Mouse (Mus musculus) heart, postnatal 0 days (tissue): Measurements from ENCODE around the gene Hyls1. TPM values are rescaled to one million over a fixed set of nuclear protein-coding genes. Genes with fewer than 3 reads are reported as not detected.
A peak's percentile ranks its signal among the peaks of the same experiment; 100 is the strongest.

ENCODE experiments used
- ATAC-seq: fragments of 200-750 bp; cut with Nextera tagmentation; 2 replicates; pipeline ENCODE4 v1.8.0; 2017; ENCODE audit warnings: low read depth, moderate number of reproducible peaks, moderate library complexity; ENCODE audit not compliant: insufficient read depth
- DNase-seq: peaks from one replicate; pipeline ENCODE4 v3.0.0-alpha.2; 2016; ENCODE audit warnings: low spot score
- H3K27ac ChIP-seq: fragments of 300-500 bp; sonication (generic); 2 replicates; pipeline ENCODE4 v1.5.1; 2014; ENCODE audit warnings: low read depth, mild to moderate bottlenecking
- H3K27me3 ChIP-seq: fragments of 300-500 bp; sonication (generic); 2 replicates; pipeline ENCODE4 v1.6.1; 2014; ENCODE audit warnings: low read length, mixed read lengths; ENCODE audit not compliant: control insufficient read depth, insufficient read depth
- H3K36me3 ChIP-seq: fragments of 300-500 bp; sonication (generic); replicated peaks from 2 replicates; pipeline ENCODE4 v1.6.1; 2014; ENCODE audit warnings: low read length, mixed read lengths; ENCODE audit not compliant: control insufficient read depth, insufficient read depth
- H3K4me1 ChIP-seq: fragments of 300-500 bp; sonication (generic); 2 replicates; pipeline ENCODE4 v1.6.1; 2014; ENCODE audit warnings: antibody characterized with exemption; ENCODE audit not compliant: control insufficient read depth, insufficient read depth
- H3K4me2 ChIP-seq: fragments of 300-500 bp; sonication (generic); 2 replicates; pipeline ENCODE4 v1.6.1; 2014; ENCODE audit warnings: low read depth, mild to moderate bottlenecking, low read length, moderate library complexity
- H3K4me3 ChIP-seq: fragments of 300-500 bp; sonication (generic); 2 replicates; pipeline ENCODE4 v1.5.1; 2014; ENCODE audit warnings: low read depth, low read length
- H3K9ac ChIP-seq: fragments of 300-500 bp; sonication (generic); replicated peaks from 2 replicates; pipeline ENCODE4 v1.6.1; 2014; ENCODE audit warnings: low read depth, low read length, mixed read lengths
- H3K9me3 ChIP-seq: fragments of 300-500 bp; sonication (generic); replicated peaks from 2 replicates; pipeline ENCODE4 v1.6.1; 2016; ENCODE audit warnings: low read length; ENCODE audit not compliant: control insufficient read depth
- CTCF ChIP-seq: IDR thresholded peaks from 2 replicates; pipeline ENCODE4 v1.5.1; 2016; ENCODE audit warnings: antibody characterized with exemption, control low read depth, low read depth
- EP300 ChIP-seq: IDR thresholded peaks from 2 replicates; pipeline ENCODE4 v1.6.1; 2016; ENCODE audit warnings: antibody characterized with exemption, low read depth
- WGBS: fragments of 180-500 bp; shearing (Covaris S2); extraction: QIAGEN DNeasy Blood & Tissue Kit; methylation state at CpG from one replicate; pipeline ENCODE4 v1.1.7; 2014; 5-methylcytosine and 5-hydroxymethylcytosine counted together
- polyA plus RNA-seq: library from polyadenylated mRNA; unstranded; fragments of >200 nt; fragmentation: Nextera tagmentation; extraction: Ambion mirVana; gene quantifications from 2 replicates; pipeline ENCODE4 v1.2.1, GENCODE M21; 2015
- total RNA-seq: library from RNA; depleted of rRNA; stranded (reverse); fragments of >200 nt; gene quantifications from 2 replicates; pipeline ENCODE4 v1.2.3, GENCODE M21; 2014; ENCODE audit warnings: low replicate concordance

Hyls1 gene
- total and polyA plus RNA-seq, 2 experiments from 2014 or later, result 2.9 to 7.2 TPM

DNA sequence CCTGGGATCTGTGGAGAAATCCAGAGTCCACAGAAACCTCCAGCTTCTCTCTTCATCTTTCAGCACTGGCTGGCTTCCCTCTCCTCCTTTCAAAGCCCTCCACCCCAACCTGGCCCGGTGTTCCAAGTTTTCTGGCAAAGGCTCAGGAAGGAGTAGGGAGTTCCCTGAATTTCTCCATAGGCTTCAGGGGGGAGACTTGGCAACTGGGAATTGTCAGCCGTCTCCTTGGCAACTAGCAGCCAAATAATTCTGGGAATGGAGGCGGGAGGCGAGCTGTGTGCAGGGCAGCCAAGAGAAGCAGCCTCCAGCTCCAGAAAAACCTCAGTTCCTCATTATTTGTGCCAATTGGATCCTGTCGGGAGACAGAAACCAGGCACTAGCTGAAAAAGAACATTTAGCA is 46.7 kb downstream of the Hyls1 start:
- Histone ChIP-seq H3K9me3 (no peaks in the 10 kb centered on the region), H3K9ac (no peak overlapping the region), H3K4me3 (no peak overlapping the region), H3K27ac (peak overlapping the region; percentile 30), H3K4me2 (peak overlapping the region; percentile 30; the same call in 1 of the 2 replicates), H3K27me3 (no peaks in the 10 kb centered on the region), H3K36me3 (no peaks in the 10 kb centered on the region), H3K4me1 (peaks cover 5% of the 10 kb centered on the region; the same call in 1 of the 2 replicates)
- TF ChIP-seq EP300, result no peak
- TF ChIP-seq CTCF, result no peak
- ATAC-seq (peak; percentile 77), DNase-seq (peak; percentile 39)
- WGBS, result 48% methylated on average over 5 of the region's 5 CpGs

DNA sequence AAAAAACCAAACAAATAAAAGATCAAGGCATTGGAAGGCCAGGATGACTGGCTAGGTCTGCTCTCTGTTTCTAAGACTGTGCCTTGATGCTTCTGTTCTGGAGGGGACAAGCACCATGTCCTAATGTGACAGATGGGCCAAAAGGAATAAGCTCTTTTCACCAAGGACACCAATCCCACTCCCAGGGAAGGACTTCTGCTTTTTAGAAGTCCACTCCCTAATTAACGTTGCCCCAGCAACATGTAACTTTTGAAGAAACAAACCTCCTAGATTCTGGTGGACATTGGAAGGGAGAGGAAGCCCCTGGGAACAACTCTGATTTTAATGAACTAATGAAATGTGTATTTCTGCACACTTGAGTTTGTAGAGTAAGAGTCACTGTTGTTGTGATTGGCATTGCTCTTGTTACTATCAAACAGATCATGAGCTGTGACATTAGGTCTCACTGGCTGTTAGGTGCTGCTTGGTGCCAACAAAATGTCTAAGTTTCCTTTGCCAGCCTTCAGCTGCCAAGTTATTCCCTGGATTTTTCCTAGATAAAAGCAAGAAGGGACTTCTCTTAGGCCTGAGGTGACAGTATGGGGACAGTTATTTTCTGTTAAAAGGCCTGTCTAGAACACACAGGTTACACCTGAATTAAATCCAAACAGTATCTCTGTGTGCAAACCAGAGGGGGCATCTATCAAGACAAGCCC is 47.2 kb downstream of the Hyls1 start:
- H3K9ac ChIP-seq, result no peak overlapping the region

DNA sequence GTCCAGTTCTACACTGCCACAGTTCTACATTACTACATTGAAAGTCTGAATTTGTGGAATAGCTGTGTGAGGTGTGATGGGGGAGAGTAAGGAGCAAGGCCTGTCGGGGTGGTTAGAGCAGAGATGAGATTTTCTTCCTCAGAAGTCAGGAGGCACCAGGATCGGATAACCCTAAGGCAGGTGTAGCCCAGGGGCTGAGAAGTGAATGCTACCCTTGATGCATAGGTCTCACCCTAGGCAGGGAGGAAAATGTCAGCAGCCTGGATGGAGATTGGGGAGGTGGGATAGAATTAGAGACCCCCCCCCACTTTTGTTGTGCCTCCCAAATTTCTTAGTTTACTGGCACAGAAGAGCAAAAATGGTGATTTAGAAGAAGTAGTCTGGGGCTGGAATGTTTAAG is 48.0 kb downstream of the Hyls1 start:
- H3K27me3 ChIP-seq, result no peaks in the 10 kb centered on the region
- DNase-seq, result no peak
- H3K9ac ChIP-seq, result no peak overlapping the region
- H3K9me3 ChIP-seq, result no peaks in the 10 kb centered on the region
- no peak overlapping the region for H3K27ac ChIP-seq
- no peak overlapping the region for H3K4me2 ChIP-seq
- no peaks in the 10 kb centered on the region for H3K36me3 ChIP-seq
- ATAC-seq, result no peak
- TF ChIP-seq CTCF (no peak), EP300 (no peak)
- 80% methylated on average over 2 of the region's 2 CpGs for WGBS
- H3K4me1 ChIP-seq, result peaks cover 5% of the 10 kb centered on the region; the same call in 1 of the 2 replicates
- H3K4me3 ChIP-seq, result no peak overlapping the region

More for the DNA sequence above, 47.2 kb downstream of the Hyls1 start:
- DNase-seq (no peak), ATAC-seq (no peak)
- Histone ChIP-seq H3K27me3 (no peaks in the 10 kb centered on the region), H3K4me3 (no peak overlapping the region), H3K36me3 (no peaks in the 10 kb centered on the region), H3K4me1 (peaks cover 5% of the 10 kb centered on the region; the same call in 1 of the 2 replicates), H3K4me2 (no peak overlapping the region), H3K9me3 (no peaks in the 10 kb centered on the region), H3K27ac (peak overlapping the region; percentile 30)
- no peak for TF ChIP-seq EP300
- TF ChIP-seq CTCF, result no peak
- WGBS, result 67% methylated on average over 1 of the region's 1 CpGs

DNA sequence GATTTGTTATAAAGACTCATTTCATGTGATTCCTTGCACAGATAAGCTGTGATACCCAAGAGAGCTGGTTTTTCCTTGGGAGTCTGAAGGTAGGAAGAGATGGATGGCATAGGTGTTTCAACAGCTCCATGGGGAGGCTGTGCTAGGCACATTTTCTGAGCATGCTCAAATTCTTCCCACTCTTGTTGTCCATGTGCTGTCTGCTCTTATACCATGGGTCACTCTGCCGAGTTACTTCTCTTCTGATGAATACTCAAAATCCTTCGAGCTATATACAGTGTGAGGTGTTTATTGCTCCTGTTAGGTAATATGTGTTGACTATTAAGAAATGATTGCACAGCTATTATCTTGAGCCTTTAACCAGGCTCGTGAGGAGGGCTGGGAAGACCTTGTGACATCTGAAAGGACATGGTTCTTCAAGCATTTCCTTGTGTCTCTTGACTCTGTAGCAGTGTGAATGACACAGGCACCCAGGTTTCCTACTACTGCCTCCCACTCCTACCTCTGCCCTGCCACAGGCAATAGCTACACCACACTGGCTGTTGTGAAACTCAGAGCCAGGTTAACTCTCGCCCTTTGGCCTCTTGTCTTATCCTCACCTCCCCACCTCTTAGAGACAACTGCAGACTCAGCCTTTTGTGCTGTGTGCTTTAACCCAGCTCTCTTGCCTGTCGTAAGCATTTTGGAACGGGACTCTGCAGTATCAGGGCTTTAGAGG is 49.4 kb downstream of the Hyls1 start:
- no peaks in the 10 kb centered on the region for H3K36me3 ChIP-seq
- 72% methylated on average over 6 of the region's 6 CpGs for WGBS
- no peak overlapping the region for H3K4me2 ChIP-seq
- TF ChIP-seq EP300, result no peak
- TF ChIP-seq CTCF, result no peak
- H3K9me3 ChIP-seq, result no peaks in the 10 kb centered on the region
- H3K27ac ChIP-seq, result no peak overlapping the region
- no peak overlapping the region for H3K4me3 ChIP-seq
- ATAC-seq (no peak), DNase-seq (no peak)
- peaks cover 5% of the 10 kb centered on the region; the same call in 1 of the 2 replicates for H3K4me1 ChIP-seq
- H3K9ac ChIP-seq, result no peak overlapping the region
- H3K27me3 ChIP-seq, result no peaks in the 10 kb centered on the region

DNA sequence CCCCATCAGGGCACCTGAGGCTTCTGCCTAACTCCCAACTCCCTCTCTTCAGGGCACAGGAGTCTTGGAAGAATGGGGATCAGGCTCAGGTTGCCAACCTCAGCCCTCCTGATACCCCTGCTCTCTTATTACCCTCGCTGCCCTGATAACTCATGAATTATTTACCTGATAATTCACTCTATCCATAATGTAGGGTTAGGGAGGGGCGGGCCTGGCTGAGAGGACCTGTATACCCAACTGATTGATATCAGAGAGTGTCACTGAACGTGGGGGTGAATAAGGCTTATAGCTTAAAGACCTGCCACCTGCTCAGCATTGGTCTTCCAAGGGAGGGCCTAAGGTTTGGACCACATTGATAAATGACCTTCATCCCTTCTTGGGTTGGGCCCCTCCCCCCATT is 52.0 kb downstream of the Hyls1 start, which contains the start of gene Gm1113:
Gene Gm1113, minus strand, starts transcription at position 101 of the 400 bp plus-strand sequence.
- Histone ChIP-seq H3K4me2 (no peak within 1 kb of the TSS), H3K9ac (no peak within 1 kb of the TSS), H3K4me1 (no peaks in the 10 kb centered on the region), H3K9me3 (no peaks in the 10 kb centered on the region), H3K27me3 (no peaks in the 10 kb centered on the region), H3K4me3 (no peak within 1 kb of the TSS), H3K27ac (no peak within 1 kb of the TSS), H3K36me3 (no peaks in the 10 kb centered on the region)
- WGBS, result 69% methylated on average over 3 of the region's 3 CpGs
- TF ChIP-seq EP300 (no peak), CTCF (no peak)
- DNase-seq (no peak), ATAC-seq (no peak)
